Mouse (Mus musculus) ovary, postnatal 14 days (tissue): ENCODE data around the gene Stk33.

Experiments used
- DNase-seq: peaks from one replicate; pipeline ENCODE4 v3.0.0; 2022; ENCODE audit warnings: low spot score

Gene Stk33

DNA sequence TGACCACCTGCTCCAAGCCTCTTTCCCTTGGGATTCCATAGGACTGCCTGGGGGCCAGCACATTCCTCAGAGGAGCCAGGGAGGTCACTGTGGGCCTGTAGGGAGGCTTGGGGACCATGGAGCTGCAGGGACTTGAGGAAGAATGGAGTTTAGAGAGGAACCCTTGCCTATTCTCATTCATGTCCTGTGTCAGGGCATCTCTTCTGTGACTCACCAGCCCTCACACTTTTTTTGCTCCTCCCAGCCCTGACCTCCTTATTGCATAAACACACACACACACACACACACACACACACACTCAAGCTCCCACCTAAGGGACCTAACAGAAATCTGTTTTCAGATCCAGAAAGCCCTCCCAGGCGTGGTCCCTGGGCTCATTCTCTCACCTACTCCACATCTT is 199.5 kb downstream of the Stk33 start:
- no peak for DNase-seq

DNA sequence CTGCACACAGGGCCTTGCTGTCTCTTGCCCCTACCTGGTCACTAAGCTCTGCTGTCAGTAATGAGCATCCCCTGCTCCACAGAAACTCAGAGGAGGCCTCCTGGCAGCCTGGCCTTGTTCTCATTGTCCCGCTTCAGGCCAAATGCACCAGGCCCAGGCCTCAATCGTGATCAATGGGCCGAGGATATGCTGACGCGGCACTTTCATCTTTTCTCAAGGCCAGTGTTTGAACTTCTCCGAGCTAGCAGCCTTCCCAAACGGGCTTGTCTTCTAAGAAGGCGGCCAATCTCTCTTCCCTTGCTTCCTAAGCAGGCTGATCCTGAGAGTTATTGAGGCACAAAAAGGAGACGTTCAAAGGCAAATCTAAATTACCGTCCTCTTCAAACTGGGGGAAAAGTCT is 200.2 kb downstream of the Stk33 start:
- no peak for DNase-seq

GRCm38 (mm10) chr7:109234882-109235640 is 203.8 kb downstream of the Stk33 start:
- no peak for DNase-seq

DNA sequence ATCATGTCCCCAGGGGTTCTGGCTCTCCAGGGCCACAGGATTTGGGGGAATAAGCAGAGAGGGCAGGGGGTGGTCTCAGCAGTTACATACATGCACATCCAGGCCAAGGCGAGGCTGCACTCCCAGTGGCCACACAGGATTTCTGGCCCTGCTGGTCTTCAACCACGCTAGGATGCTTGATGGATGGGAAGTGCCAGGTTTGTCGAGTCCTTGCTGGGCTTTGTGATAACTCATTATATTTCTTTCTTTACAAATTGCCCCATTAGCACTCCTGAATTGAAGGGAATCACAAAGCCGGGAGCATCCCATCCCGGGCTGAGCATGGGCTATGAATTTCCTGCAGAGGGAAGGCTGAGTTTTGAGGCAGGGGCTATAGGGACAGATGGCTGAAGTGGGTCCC is 204.4 kb downstream of the Stk33 start:
- no peak for DNase-seq

DNA sequence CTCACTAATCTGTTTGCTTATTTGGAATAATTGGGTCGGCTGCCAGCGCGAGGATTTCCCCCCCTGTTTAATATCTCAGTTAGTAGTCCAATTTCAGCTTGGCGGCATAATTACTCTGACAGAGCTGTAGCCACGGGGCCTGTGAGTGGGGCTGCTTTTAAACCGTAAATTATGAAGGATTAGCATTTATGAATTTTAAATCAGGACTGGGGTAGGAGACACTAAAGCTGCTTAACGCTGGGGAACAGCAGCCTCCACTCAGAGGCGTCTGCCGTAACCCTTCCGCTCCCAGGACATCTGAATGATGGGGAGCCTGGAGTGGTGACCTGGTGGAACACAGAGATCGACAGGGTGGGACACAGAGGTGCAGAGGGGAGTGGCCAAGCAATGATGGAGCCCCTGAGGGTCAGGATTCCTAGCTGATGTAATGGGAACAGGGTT is 207.0 kb downstream of the Stk33 start:
- no peak for DNase-seq

GRCm38 (mm10) chr7:109231307-109231706 is 207.6 kb downstream of the Stk33 start:
- DNase-seq, result no peak

- peak; percentile 52 for DNase-seq
These were observed 208.1 kb downstream of the Stk33 start for GRCm38 (mm10) chr7:109230806-109231205.
